Mouse (Mus musculus) liver, embryonic 16.5 days (tissue): ENCODE results near the gene Mgmt. TPM values are rescaled to one million over a fixed set of nuclear protein-coding genes. Genes with fewer than 3 reads are reported as not detected.

Source experiments
- ATAC-seq: fragments of 200-750 bp; cut with Nextera tagmentation; 2 replicates; pipeline ENCODE4 v1.8.0; 2017; ENCODE audit warnings: low read depth, mild to moderate bottlenecking, moderate number of reproducible peaks, moderate library complexity
- H3K27ac ChIP-seq: fragments of 300-500 bp; sonication (generic); 2 replicates; pipeline ENCODE4 v1.5.1; 2014; ENCODE audit warnings: mild to moderate bottlenecking, low read length
- H3K27me3 ChIP-seq: fragments of 300-500 bp; sonication (generic); 2 replicates; pipeline ENCODE4 v1.6.1; 2014; ENCODE audit warnings: low read depth, low read length, mixed read lengths; ENCODE audit not compliant: control insufficient read depth, insufficient read depth
- H3K36me3 ChIP-seq: fragments of 300-500 bp; sonication (generic); 2 replicates; pipeline ENCODE4 v1.6.1; 2014; ENCODE audit warnings: mild to moderate bottlenecking; ENCODE audit not compliant: control insufficient read depth, insufficient read depth
- H3K4me1 ChIP-seq: fragments of 300-500 bp; sonication (generic); 2 replicates; pipeline ENCODE4 v1.6.1; 2014; ENCODE audit warnings: low read depth, low read length, mixed read lengths; ENCODE audit not compliant: control insufficient read depth
- H3K4me2 ChIP-seq: fragments of 300-500 bp; sonication (generic); 2 replicates; pipeline ENCODE4 v1.6.1; 2014; ENCODE audit warnings: low read depth, low read length, mixed read lengths
- H3K4me3 ChIP-seq: fragments of 300-500 bp; sonication (generic); 2 replicates; pipeline ENCODE4 v1.5.1; 2014; ENCODE audit warnings: low read depth, mild to moderate bottlenecking, low read length
- H3K9ac ChIP-seq: fragments of 300-500 bp; sonication (generic); 2 replicates; pipeline ENCODE4 v1.6.1; 2014; ENCODE audit warnings: low read depth, low read length
- H3K9me3 ChIP-seq: fragments of 300-500 bp; sonication (generic); replicated peaks from 2 replicates; pipeline ENCODE4 v1.6.1; 2016; ENCODE audit warnings: low read length; ENCODE audit not compliant: control insufficient read depth
- WGBS: fragments of 180-500 bp; shearing (Covaris S2); extraction: QIAGEN DNeasy Blood & Tissue Kit; methylation state at CpG from one replicate; pipeline ENCODE4 v1.1.7; 2014; ENCODE audit not compliant: insufficient replicate concordance; 5-methylcytosine and 5-hydroxymethylcytosine counted together
- polyA plus RNA-seq: library from polyadenylated mRNA; unstranded; fragments of >200 nt; fragmentation: Nextera tagmentation; extraction: Ambion mirVana; gene quantifications from 2 replicates; pipeline ENCODE4 v1.2.1, GENCODE M21; 2015

The Mgmt gene
- polyA plus RNA-seq, 1 experiment from 2014 or later: 3.2 TPM

GRCm38 (mm10) chr7:136924610-136925260 lies 30.3 kb downstream of the Mgmt start:
- no peak overlapping the region for H3K4me2 ChIP-seq
- no peak overlapping the region for H3K4me3 ChIP-seq
- H3K9me3 ChIP-seq: no peaks in the 10 kb centered on the region
- WGBS: 39% methylated on average over 18 of the region's 18 CpGs
- H3K9ac ChIP-seq: no peak overlapping the region
- no peaks in the 10 kb centered on the region for H3K4me1 ChIP-seq
- no peaks in the 10 kb centered on the region for H3K27me3 ChIP-seq
- no peak overlapping the region for H3K27ac ChIP-seq
- H3K36me3 ChIP-seq: no peaks in the 10 kb centered on the region
- no peak for ATAC-seq

GRCm38 (mm10) chr7:136926178-136926577 lies 31.8 kb downstream of the Mgmt start:
- Histone ChIP-seq H3K36me3 (no peaks in the 10 kb centered on the region), H3K27me3 (no peaks in the 10 kb centered on the region), H3K4me2 (no peak overlapping the region), H3K9ac (no peak overlapping the region), H3K27ac (no peak overlapping the region), H3K4me3 (no peak overlapping the region), H3K9me3 (no peaks in the 10 kb centered on the region), H3K4me1 (no peaks in the 10 kb centered on the region)
- no peak for ATAC-seq
- WGBS: 65% methylated on average over 9 of the region's 9 CpGs

- Histone ChIP-seq H3K27ac (no peak overlapping the region), H3K4me3 (no peak overlapping the region), H3K9me3 (no peaks in the 10 kb centered on the region), H3K4me1 (no peaks in the 10 kb centered on the region), H3K36me3 (no peaks in the 10 kb centered on the region), H3K4me2 (no peak overlapping the region), H3K27me3 (no peaks in the 10 kb centered on the region), H3K9ac (no peak overlapping the region)
- no peak for ATAC-seq
- WGBS: 80% methylated on average over 3 of the region's 3 CpGs
Observed at GRCm38 (mm10) chr7:136930451-136930850, 36.0 kb downstream of the Mgmt start.

- no peak overlapping the region for H3K4me2 ChIP-seq
- no peaks in the 10 kb centered on the region for H3K27me3 ChIP-seq
- H3K4me3 ChIP-seq: no peak overlapping the region
- no peak overlapping the region for H3K27ac ChIP-seq
- WGBS: 65% methylated on average over 3 of the region's 3 CpGs
- H3K9ac ChIP-seq: no peak overlapping the region
- no peaks in the 10 kb centered on the region for H3K36me3 ChIP-seq
- ATAC-seq: no peak
- H3K4me1 ChIP-seq: no peaks in the 10 kb centered on the region
- H3K9me3 ChIP-seq: no peaks in the 10 kb centered on the region
Observed at GRCm38 (mm10) chr7:136933367-136933766, 39.0 kb downstream of the Mgmt start.

- WGBS: 65% methylated on average over 5 of the region's 5 CpGs
- no peaks in the 10 kb centered on the region for H3K27me3 ChIP-seq
- H3K4me2 ChIP-seq: no peak overlapping the region
Observed at GRCm38 (mm10) chr7:136934336-136934735, 39.9 kb downstream of the Mgmt start.

GRCm38 (mm10) chr7:136934784-136935183 lies 40.4 kb downstream of the Mgmt start:
- H3K27me3 ChIP-seq: no peaks in the 10 kb centered on the region
- 62% methylated on average over 7 of the region's 7 CpGs for whole genome bisulfite sequencing
- no peak overlapping the region for H3K4me3 ChIP-seq
- H3K9ac ChIP-seq: no peak overlapping the region
- H3K4me1 ChIP-seq: no peaks in the 10 kb centered on the region
- ATAC-seq: no peak
- no peaks in the 10 kb centered on the region for H3K36me3 ChIP-seq
- H3K27ac ChIP-seq: no peak overlapping the region
- H3K9me3 ChIP-seq: no peaks in the 10 kb centered on the region
- no peak overlapping the region for H3K4me2 ChIP-seq

More at GRCm38 (mm10) chr7:136934336-136934735, 39.9 kb downstream of the Mgmt start:
- ATAC-seq: no peak
- no peaks in the 10 kb centered on the region for H3K4me1 ChIP-seq
- H3K9ac ChIP-seq: no peak overlapping the region
- no peaks in the 10 kb centered on the region for H3K36me3 ChIP-seq
- no peak overlapping the region for H3K4me3 ChIP-seq
- no peak overlapping the region for H3K27ac ChIP-seq
- no peaks in the 10 kb centered on the region for H3K9me3 ChIP-seq

- no peaks in the 10 kb centered on the region for H3K36me3 ChIP-seq
- no peak overlapping the region for H3K9ac ChIP-seq
- H3K27me3 ChIP-seq: no peaks in the 10 kb centered on the region
- no peak overlapping the region for H3K4me3 ChIP-seq
- 77% methylated on average over 4 of the region's 4 CpGs for WGBS
- ATAC-seq: no peak
- H3K9me3 ChIP-seq: no peaks in the 10 kb centered on the region
- no peak overlapping the region for H3K27ac ChIP-seq
- no peak overlapping the region for H3K4me2 ChIP-seq
- H3K4me1 ChIP-seq: no peaks in the 10 kb centered on the region
Observed at GRCm38 (mm10) chr7:136938371-136938770, 44.0 kb downstream of the Mgmt start.

- H3K4me2 ChIP-seq: no peak overlapping the region
- H3K9me3 ChIP-seq: no peaks in the 10 kb centered on the region
- 68% methylated on average over 2 of the region's 2 CpGs for WGBS
- H3K9ac ChIP-seq: no peak overlapping the region
- H3K36me3 ChIP-seq: no peaks in the 10 kb centered on the region
- H3K27me3 ChIP-seq: no peaks in the 10 kb centered on the region
- H3K27ac ChIP-seq: no peak overlapping the region
- no peak overlapping the region for H3K4me3 ChIP-seq
- no peak for ATAC-seq
- H3K4me1 ChIP-seq: no peaks in the 10 kb centered on the region
Observed at GRCm38 (mm10) chr7:136942414-136942813, 48.0 kb downstream of the Mgmt start.

- H3K27ac ChIP-seq: no peak overlapping the region
- no peaks in the 10 kb centered on the region for H3K27me3 ChIP-seq
- no peak overlapping the region for H3K9ac ChIP-seq
- no peak overlapping the region for H3K4me2 ChIP-seq
- H3K4me1 ChIP-seq: no peaks in the 10 kb centered on the region
- H3K4me3 ChIP-seq: no peak overlapping the region
- H3K36me3 ChIP-seq: no peaks in the 10 kb centered on the region
- H3K9me3 ChIP-seq: no peaks in the 10 kb centered on the region
- no peak for ATAC-seq
- 65% methylated on average over 5 of the region's 5 CpGs for WGBS
Observed at GRCm38 (mm10) chr7:136943886-136944285, 49.5 kb downstream of the Mgmt start.
